Mouse (Mus musculus) CH12.LX (cell line): ENCODE data around the gene Hist1h2bj.

Source experiments
- CTCF ChIP-seq, 2 experiments: IDR thresholded peaks in 1 of 2; conservative IDR thresholded peaks in 1 of 2; 2 replicates each; pipeline ENCODE4 v1.5.1; 2011 to 2012; ENCODE audit warnings: low read depth in 2 of 2, low read length in 2 of 2, improper control_type of control experiment in 1 of 2, inconsistent platforms in 1 of 2, mild to moderate bottlenecking in 1 of 2, moderate library complexity in 1 of 2
- ELF1 ChIP-seq: IDR thresholded peaks from 2 replicates; pipeline ENCODE4 v1.6.1; 2014; ENCODE audit warnings: low read depth, mild to moderate bottlenecking, inconsistent platforms, low read length, improper control_type of control experiment
- SIN3A ChIP-seq: IDR thresholded peaks from 2 replicates; pipeline ENCODE4 v1.6.1; 2012; ENCODE audit warnings: low read length, improper control_type of control experiment, inconsistent platforms
- SMC3 ChIP-seq: IDR thresholded peaks from 2 replicates; pipeline ENCODE4 v1.6.1; 2011; ENCODE audit warnings: low read depth, low read length, improper control_type of control experiment
- USF1 ChIP-seq: IDR thresholded peaks from 2 replicates; pipeline ENCODE4 v1.6.1; 2014; ENCODE audit warnings: low read depth, mild to moderate bottlenecking, inconsistent platforms, low read length, improper control_type of control experiment

DNA sequence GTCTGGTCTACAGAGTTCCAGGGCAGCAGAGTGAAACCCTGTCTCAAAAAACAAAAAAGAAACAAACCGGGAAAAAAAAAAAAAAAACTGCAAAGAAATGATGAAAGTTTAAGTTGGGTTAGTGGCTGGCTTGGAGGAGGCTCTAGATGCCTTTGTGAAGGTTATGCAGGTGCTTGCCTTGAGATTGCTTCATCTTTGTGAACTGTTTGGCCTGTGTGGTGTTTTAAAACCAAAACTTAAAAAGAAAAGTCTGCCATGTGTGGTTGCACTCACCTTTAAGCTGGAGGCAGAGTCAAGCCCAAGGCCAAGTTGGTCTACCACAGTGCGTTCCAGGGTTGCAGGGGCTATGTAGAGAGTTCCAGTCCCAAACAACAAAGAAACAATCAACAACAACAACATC, 6.0 kb downstream of the Hist1h2bj start:
- no peak for TF ChIP-seq CTCF (conservative IDR thresholded peaks at IDR 0.05 in 1 of 2, IDR thresholded peaks at IDR 0.05 in 1 of 2; ENCODE audit: low read depth in 2 of 2, low read length in 2 of 2)
- no peak for TF ChIP-seq ELF1
- TF ChIP-seq SIN3A, result no peak
- no peak for TF ChIP-seq USF1
- no peak for TF ChIP-seq SMC3
